25 mouse cellular contexts compared by ENCODE assay signal in genomic region chr4:141510457-141510856, GRCm38 (mm10). TPM values are rescaled to one million over a fixed set of nuclear protein-coding genes. Genes with fewer than 3 reads are reported as not detected.
DNase-seq lines count a peak whose midpoint lies in the region; ATAC-seq and TF ChIP-seq lines count a peak whose summit lies in the region.
"Had no signal": no experiment of that assay in that cellular context is flagged by ENCODE, and none has a peak within 500 bp of the region (broad histone marks: within the 10 kb centered on the region; RNA-seq: fewer than 3 reads in every experiment).

No protein-coding gene starts in this region.

- H3K36me3 ChIP-seq in embryonic facial prominence, embryonic 14.5 days (ENCODE audit: control insufficient read depth, insufficient read depth, low read length), result peaks cover 10% of the 10 kb centered on the region
- peaks cover 36% of the 10 kb centered on the region for H3K36me3 ChIP-seq in embryonic facial prominence, embryonic 10.5 days (replicated peaks)
- H3K36me3 ChIP-seq in stomach, embryonic 16.5 days (ENCODE audit: control insufficient read depth, insufficient read depth, low read length), result no peaks in the 10 kb centered on the region
- H3K36me3 ChIP-seq in stomach, postnatal 0 days (ENCODE audit: control insufficient read depth, insufficient read depth, low read length), result no peaks in the 10 kb centered on the region
- peaks cover 11% of the 10 kb centered on the region for H3K36me3 ChIP-seq in kidney, embryonic 14.5 days (ENCODE audit: control insufficient read depth, insufficient read depth, low read length)
- H3K36me3 ChIP-seq: heart, embryonic 15.5 days had no signal

- peaks cover 20% of the 10 kb centered on the region for H3K4me1 ChIP-seq in embryonic facial prominence, embryonic 14.5 days (ENCODE audit: control insufficient read depth, insufficient read depth, low read length)
- peaks cover 12% of the 10 kb centered on the region; the same call in 1 of the 2 replicates for H3K4me1 ChIP-seq in embryonic facial prominence, embryonic 10.5 days
- H3K4me1 ChIP-seq in stomach, embryonic 16.5 days (ENCODE audit: control insufficient read depth, insufficient read depth, low read length), result peaks cover 40% of the 10 kb centered on the region
- H3K4me1 ChIP-seq in stomach, postnatal 0 days (replicated peaks; ENCODE audit: control insufficient read depth, insufficient read depth), result peaks cover 14% of the 10 kb centered on the region
- H3K4me1 ChIP-seq in kidney, embryonic 14.5 days (ENCODE audit: control insufficient read depth, insufficient read depth, low read length), result peaks cover 11% of the 10 kb centered on the region

- 74% methylated on average over 13 of the region's 13 CpGs for WGBS in embryonic facial prominence, embryonic 14.5 days
- 89% methylated on average over 13 of the region's 13 CpGs for WGBS in embryonic facial prominence, embryonic 10.5 days
- 72% methylated on average over 13 of the region's 13 CpGs for WGBS in stomach, embryonic 16.5 days
- 59% methylated on average over 13 of the region's 13 CpGs for WGBS in stomach, postnatal 0 days
- WGBS in kidney, embryonic 14.5 days, result 87% methylated on average over 13 of the region's 13 CpGs

- TF ChIP-seq EP300 in stomach, postnatal 0 days (optimal IDR thresholded peaks at IDR 0.05), result no peak

- no peak overlapping the region for H3K4me2 ChIP-seq in embryonic facial prominence, embryonic 14.5 days (ENCODE audit: low read depth, low read length)
- no peak overlapping the region for H3K4me2 ChIP-seq in stomach, embryonic 16.5 days (ENCODE audit: low read depth, low read length)
- H3K4me2 ChIP-seq in stomach, postnatal 0 days (replicated peaks; ENCODE audit: low read depth), result no peak overlapping the region
- no peak overlapping the region for H3K4me2 ChIP-seq in kidney, embryonic 14.5 days (replicated peaks; ENCODE audit: low read depth, low read length)
- H3K4me2 ChIP-seq: embryonic facial prominence, embryonic 12.5 days; forebrain, embryonic 13.5 days; heart, embryonic 11.5 days; heart, embryonic 15.5 days; hindbrain, embryonic 13.5 days had no signal

- no peaks in the 10 kb centered on the region for H3K27me3 ChIP-seq in embryonic facial prominence, embryonic 14.5 days (replicated peaks; ENCODE audit: control insufficient read depth, insufficient read depth, low read length)
- no peaks in the 10 kb centered on the region for H3K27me3 ChIP-seq in embryonic facial prominence, embryonic 10.5 days (replicated peaks; ENCODE audit: low read depth, poor library complexity, severe bottlenecking)
- H3K27me3 ChIP-seq in stomach, embryonic 16.5 days (ENCODE audit: control insufficient read depth, insufficient read depth, low read length), result no peaks in the 10 kb centered on the region
- no peaks in the 10 kb centered on the region for H3K27me3 ChIP-seq in stomach, postnatal 0 days (ENCODE audit: control insufficient read depth, insufficient read depth, low read length)
- no peaks in the 10 kb centered on the region for H3K27me3 ChIP-seq in kidney, embryonic 14.5 days (ENCODE audit: control insufficient read depth, insufficient read depth, low read length)
- H3K27me3 ChIP-seq: embryonic facial prominence, embryonic 12.5 days; forebrain, embryonic 13.5 days; heart, embryonic 15.5 days; hindbrain, embryonic 13.5 days had no signal

- H3K9ac ChIP-seq in embryonic facial prominence, embryonic 14.5 days (ENCODE audit: low read depth, low read length), result no peak overlapping the region
- no peak overlapping the region for H3K9ac ChIP-seq in stomach, embryonic 16.5 days (ENCODE audit: low read length)
- H3K9ac ChIP-seq in stomach, postnatal 0 days (ENCODE audit: low read length), result no peak overlapping the region
- no peak overlapping the region for H3K9ac ChIP-seq in kidney, embryonic 14.5 days (ENCODE audit: low read depth, low read length)
- H3K9ac ChIP-seq: embryonic facial prominence, embryonic 12.5 days; forebrain, embryonic 13.5 days; heart, embryonic 15.5 days; hindbrain, embryonic 13.5 days had no signal

- peak; percentile 14 for DNase-seq in embryonic facial prominence, embryonic 14.5 days (ENCODE audit: low spot score)
- no peak for DNase-seq in embryonic facial prominence, embryonic 10.5 days (ENCODE audit: low spot score)
- no peak for DNase-seq in stomach, postnatal 0 days (ENCODE audit: low spot score)
- peak; percentile 15 for DNase-seq in lung, postnatal 10 days
- DNase-seq in skeletal muscle tissue, adult 2 months (ENCODE audit: low read depth, low spot score), result peak; percentile 18
- no peak for DNase-seq in adrenal gland, postnatal 36 days
- DNase-seq: adrenal gland, postnatal 14 days; B cell, adult 2 months; cerebellum, adult 2 months; cerebellum, postnatal 10 days; embryo, embryonic 11 days; gastrocnemius, postnatal 10 days; heart, adult 2 months; heart, postnatal 14 days had no signal

- H3K4me3 ChIP-seq in embryonic facial prominence, embryonic 14.5 days (ENCODE audit: low read depth, low read length), result no peak overlapping the region
- H3K4me3 ChIP-seq in embryonic facial prominence, embryonic 10.5 days, result no peak overlapping the region
- H3K4me3 ChIP-seq in stomach, embryonic 16.5 days (replicated peaks; ENCODE audit: low read length), result no peak overlapping the region
- no peak overlapping the region for H3K4me3 ChIP-seq in stomach, postnatal 0 days (ENCODE audit: low read depth, low read length)
- H3K4me3 ChIP-seq in kidney, embryonic 14.5 days (ENCODE audit: low read length), result no peak overlapping the region
- H3K4me3 ChIP-seq: embryonic facial prominence, embryonic 12.5 days; forebrain, embryonic 13.5 days; heart, adult 2 months; heart, embryonic 15.5 days; hindbrain, embryonic 13.5 days had no signal

- H3K9me3 ChIP-seq in embryonic facial prominence, embryonic 14.5 days (ENCODE audit: control insufficient read depth, low read length), result no peaks in the 10 kb centered on the region
- H3K9me3 ChIP-seq in embryonic facial prominence, embryonic 10.5 days, result no peaks in the 10 kb centered on the region
- no peaks in the 10 kb centered on the region for H3K9me3 ChIP-seq in stomach, embryonic 16.5 days (replicated peaks; ENCODE audit: control insufficient read depth, low read length)
- H3K9me3 ChIP-seq in stomach, postnatal 0 days (ENCODE audit: control insufficient read depth, low read length), result no peaks in the 10 kb centered on the region
- H3K9me3 ChIP-seq in kidney, embryonic 14.5 days (ENCODE audit: control insufficient read depth, low read length), result no peaks in the 10 kb centered on the region
- H3K9me3 ChIP-seq: embryonic facial prominence, embryonic 12.5 days; forebrain, embryonic 13.5 days; G1E; heart, embryonic 15.5 days; hindbrain, embryonic 13.5 days had no signal

- no peak for ATAC-seq in embryonic facial prominence, embryonic 14.5 days (ENCODE audit: low read depth)
- ATAC-seq in stomach, embryonic 16.5 days (ENCODE audit: insufficient read depth, low FRiP score), result no peak
- ATAC-seq in stomach, postnatal 0 days (ENCODE audit: low FRiP score, low TSS enrichment), result no peak
- ATAC-seq in kidney, embryonic 14.5 days (ENCODE audit: low FRiP score, low TSS enrichment), result no peak
- ATAC-seq: activated CD4-positive, CD25-positive, alpha-beta regulatory T cell, adult 4 months; CD4-positive, CD25-positive, alpha-beta regulatory T cell, adult 4 months; forebrain, embryonic 13.5 days; hindbrain, postnatal 0 days had no signal

- no peak overlapping the region for H3K27ac ChIP-seq in embryonic facial prominence, embryonic 14.5 days (replicated peaks; ENCODE audit: low read depth, low read length)
- no peak overlapping the region for H3K27ac ChIP-seq in embryonic facial prominence, embryonic 10.5 days (replicated peaks)
- H3K27ac ChIP-seq in stomach, embryonic 16.5 days (ENCODE audit: low read length), result peak overlapping the region; percentile 35; the same call in 1 of the 2 replicates
- H3K27ac ChIP-seq in stomach, postnatal 0 days (replicated peaks), result no peak overlapping the region; the same call in 1 of the 2 replicates
- H3K27ac ChIP-seq in kidney, embryonic 14.5 days (ENCODE audit: low read depth, low read length), result no peak overlapping the region
- H3K27ac ChIP-seq: embryonic facial prominence, embryonic 12.5 days; forebrain, embryonic 13.5 days; heart, adult 2 months; heart, embryonic 15.5 days; hindbrain, embryonic 13.5 days; hindbrain, postnatal 0 days had no signal

- TF ChIP-seq CTCF in stomach, postnatal 0 days (IDR thresholded peaks at IDR 0.05; ENCODE audit: low read depth), result no peak

RNA-seq across cellular contexts. Expression of gene Spen, which starts 27.9 kb away (rescaled TPM):
- polyA plus RNA-seq in embryonic facial prominence, embryonic 14.5 days (2014; fragmentation: Nextera tagmentation; extraction: Ambion mirVana), result 9.4 and 12.5 TPM in 2 replicates
- 9.6 and 12.1 TPM in 2 replicates for polyA plus RNA-seq in embryonic facial prominence, embryonic 10.5 days (2016; fragmentation: Nextera tagmentation; extraction: Ambion mirVana)
- polyA plus RNA-seq in stomach, embryonic 16.5 days (2015; fragmentation: Nextera tagmentation; extraction: Ambion mirVana), result 6.2 and 7.2 TPM in 2 replicates
- polyA plus RNA-seq in stomach, postnatal 0 days (2015; fragmentation: Nextera tagmentation; extraction: Ambion mirVana), result 2.9 and 3.2 TPM in 2 replicates
- 10 to 100 TPM; 49.9 to 58.3 TPM for total RNA-seq in adrenal gland, postnatal 36 days (2021)
- polyA plus RNA-seq in kidney, embryonic 14.5 days (2014; fragmentation: Nextera tagmentation; extraction: Ambion mirVana), result 13.1 and 19.3 TPM in 2 replicates

Comparison
In these comparisons a context has a peak if more than half of its experiments do, and no peak if none do; other contexts are left out.
1. DNase-seq: peak in embryonic facial prominence, embryonic 14.5 days (single experiment), lung, postnatal 10 days (single experiment) and skeletal muscle tissue, adult 2 months (single experiment); none in embryonic facial prominence, embryonic 10.5 days (single experiment), stomach, postnatal 0 days (single experiment) and adrenal gland, postnatal 36 days (0 of 2).